Mouse (Mus musculus): ENCODE results near the gene Palmd.

Palmd gene

DNA sequence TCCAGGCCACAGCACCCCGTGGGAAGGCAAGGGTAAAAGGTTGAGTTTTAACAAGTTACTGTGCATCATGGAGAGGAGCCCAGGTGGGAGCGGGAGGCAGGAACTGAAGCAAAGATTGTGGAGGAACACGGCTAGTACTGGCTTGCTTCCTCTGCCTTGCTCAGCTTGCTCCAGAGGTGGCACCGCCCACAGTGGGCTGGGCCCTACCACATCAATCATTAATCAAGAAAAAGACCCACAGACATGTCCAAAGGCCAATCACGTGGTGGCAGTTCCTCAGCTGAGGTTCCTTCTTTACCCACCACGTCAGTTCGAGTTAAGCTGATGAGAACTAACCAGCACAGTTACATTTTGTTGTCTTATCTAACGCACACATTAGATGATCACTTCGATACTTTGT lies 75.9 kb downstream of the Palmd start:
- DNase-seq (ENCODE audit: low spot score) = no peak

DNA sequence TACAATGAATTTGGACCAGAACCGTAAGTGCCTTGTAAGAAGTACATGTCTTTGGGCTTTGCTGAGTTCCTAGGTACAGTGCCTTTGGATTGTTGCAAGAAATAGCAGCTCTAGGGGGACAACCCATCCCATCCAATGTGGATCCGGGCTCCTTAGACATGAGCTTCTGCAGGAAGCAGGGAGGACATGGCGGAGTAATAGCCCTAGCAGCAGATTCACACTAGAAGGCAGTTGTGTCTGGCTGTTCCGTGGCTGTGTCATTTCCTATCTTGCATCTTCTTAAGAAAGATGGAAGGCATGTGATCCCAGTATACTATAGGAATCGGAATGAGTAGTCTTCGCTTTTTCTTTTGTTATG lies 76.6 kb downstream of the Palmd start:
- no peak for DNase-seq (ENCODE audit: low spot score)

DNA sequence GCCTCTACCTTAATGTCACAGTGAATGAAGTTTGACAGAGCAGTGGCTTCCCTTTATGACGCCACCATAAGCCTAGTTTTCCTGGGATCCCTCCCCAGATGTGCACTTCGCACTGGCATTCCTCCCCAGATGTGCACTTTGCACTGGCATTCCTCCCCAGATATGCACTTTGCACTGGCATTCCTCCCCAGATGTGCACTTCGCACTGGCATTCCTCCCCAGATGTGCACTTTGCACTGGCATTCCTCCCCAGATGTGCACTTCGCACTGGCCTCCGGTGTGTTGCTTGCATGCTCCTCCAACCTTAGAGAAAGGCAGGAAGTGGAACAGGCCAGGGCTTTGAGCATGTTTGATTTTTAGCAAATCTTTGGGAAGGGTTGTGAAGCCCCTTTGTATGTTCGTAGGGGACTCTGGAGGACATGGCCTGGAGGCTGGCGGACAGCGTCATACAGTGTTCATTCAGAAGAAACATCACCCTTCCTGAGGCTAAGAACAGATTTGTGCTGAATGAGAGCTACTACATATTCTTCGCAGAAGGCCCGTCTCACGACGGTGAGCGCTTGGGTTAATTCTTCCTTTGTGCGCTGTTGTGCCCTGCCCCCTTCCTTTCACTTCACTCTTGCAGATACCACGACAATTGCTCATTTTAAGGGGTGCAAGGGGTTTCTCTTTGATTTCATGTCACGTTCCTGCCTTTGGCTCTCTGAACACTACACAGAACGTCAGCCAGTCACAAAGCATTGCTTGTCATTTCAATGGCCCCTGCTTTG lies 77.2 kb downstream of the Palmd start:
- no peak for DNase-seq (ENCODE audit: low spot score)

DNA sequence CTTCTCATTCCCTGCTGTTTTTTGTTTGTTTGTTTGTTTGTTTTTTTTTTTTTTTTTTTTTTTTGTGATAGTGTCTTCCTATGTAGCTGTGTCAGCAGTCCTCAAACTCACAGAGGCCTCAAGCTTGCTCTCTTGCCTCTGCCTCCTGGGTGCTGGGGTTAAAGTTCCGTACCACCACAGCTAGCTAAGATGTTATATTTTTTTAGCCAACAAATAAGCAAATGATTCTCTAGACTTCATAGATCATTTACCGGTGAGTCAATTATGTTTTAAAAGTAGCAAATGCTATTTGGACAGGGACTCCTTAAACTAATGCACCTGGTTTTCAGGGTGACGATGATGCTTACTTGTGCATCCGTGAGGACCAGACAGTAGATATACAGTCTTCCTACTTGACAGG lies 78.2 kb downstream of the Palmd start:
- no peak for DNase-seq (ENCODE audit: low spot score)

DNA sequence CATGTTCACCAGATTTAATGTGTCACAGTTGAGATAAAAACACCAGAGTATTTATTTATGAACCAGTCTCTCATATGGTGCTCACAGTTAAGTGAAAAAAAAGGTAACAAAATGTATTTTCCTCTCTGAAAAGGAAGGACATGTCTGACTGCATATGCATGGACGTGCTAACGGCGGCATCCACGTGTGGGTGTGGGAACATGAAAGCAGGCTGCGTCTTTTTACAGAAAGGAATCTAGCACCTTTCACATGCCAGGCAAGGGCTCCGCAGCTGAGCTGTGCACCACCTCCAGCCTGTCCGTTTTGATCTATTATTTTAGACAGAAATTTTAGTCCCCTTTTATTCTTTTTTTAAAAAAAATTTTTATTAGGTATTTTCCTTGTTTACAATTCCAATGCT lies 79.4 kb downstream of the Palmd start:
- no peak for DNase-seq (ENCODE audit: low spot score)

DNA sequence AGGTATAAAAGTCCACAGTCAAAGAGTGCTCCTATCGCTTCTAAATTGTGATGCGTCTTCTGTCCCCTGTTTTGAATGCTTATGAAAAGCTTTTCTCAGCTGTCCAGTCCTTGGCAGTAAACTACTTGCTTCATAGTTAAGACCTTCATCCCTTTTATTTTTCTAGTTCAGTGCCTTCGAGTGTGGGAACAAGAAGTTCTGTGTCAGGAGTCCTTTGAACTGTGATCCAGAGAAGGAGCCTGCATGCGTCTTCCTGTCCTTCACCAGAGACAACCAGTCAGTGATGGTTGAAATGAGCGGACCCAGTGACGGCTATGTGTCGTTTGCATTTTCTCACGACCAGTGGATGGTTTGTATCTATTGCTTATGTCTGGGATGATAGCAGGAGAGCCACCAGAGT lies 83.8 kb downstream of the Palmd start:
- no peak for DNase-seq (ENCODE audit: low spot score)

DNA sequence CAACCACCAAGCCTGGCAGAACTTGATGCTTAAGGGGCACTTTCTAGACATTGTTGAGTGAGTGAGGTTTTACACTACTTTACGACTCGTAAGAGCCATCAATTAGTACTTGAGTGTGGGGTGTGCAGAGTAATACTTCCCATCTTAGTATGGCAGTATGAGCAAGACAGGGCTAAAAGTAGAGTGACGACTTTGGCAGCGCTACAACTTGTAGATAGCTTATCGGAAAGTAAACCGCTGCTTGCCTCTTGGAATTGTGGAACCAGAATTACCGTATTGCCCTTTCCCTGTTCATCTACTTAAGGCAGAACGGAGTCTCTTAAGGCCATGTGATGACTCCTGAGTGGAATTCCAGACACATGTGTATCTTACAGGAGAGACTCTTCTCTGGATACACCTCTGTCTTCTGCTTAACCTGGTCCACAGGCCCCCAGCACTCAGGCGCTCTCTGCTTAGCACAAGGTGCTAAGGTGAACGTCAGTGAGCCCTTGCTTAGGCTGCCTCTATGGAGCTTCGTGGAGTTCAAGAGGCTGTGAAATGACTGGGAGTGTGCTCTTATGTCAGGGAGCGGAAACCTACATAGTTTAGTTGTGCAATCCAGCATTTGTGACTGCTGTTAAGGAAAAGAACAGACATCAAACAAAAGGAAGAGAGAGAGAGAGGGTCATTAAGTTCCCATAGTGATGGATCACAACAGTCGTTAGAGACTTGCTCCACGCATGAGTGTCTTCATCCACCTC lies 86.4 kb downstream of the Palmd start:
- no peak for DNase-seq (ENCODE audit: low spot score)

DNA sequence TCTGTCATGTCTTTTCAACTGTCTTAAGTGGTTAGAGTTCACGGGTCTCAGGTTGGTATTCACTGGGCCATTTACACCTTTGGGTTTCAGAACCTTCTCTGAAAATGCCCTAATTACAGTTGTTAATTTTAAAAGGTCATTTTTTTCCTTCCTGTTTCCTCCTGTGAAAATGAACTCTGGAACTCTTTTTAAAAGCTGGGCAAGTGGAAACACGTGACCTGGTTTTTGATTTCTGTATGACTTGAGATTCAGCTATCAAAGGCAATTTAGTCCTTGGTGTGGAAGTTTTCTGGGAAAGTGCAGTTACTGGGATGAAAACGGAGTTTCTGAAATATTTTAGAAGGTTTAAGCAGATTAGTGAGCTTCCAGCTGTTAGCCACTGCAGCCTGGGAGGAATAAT lies 98.4 kb downstream of the Palmd start:
- DNase-seq (ENCODE audit: low spot score) = no peak

All from testis, postnatal 14 days (tissue).